Mouse (Mus musculus) spleen, embryonic (tissue): ENCODE data around the gene Osbpl11.
"Not testable (repeated sequence)": the region's sequence is repeated elsewhere in the genome, so short reads cannot be mapped to it uniquely, and the experiment has no call there.

Source experiments
- CTCF ChIA-PET: fragments of 350-600 bp; sonication (Branson Sonifier 250); formaldehyde crosslinking; loops from one replicate; lab custom pipeline; 2022; lab: Charles Lee

Gene Osbpl11

GRCm38 (mm10) chr16:33177722-33178121 lies 7.1 kb upstream of the Osbpl11 start:
- CTCF ChIA-PET, result no interaction called here

GRCm38 (mm10) chr16:33178278-33179074 lies 6.4 kb upstream of the Osbpl11 start:
- CTCF ChIA-PET, result no interaction called here

- CTCF ChIA-PET, result interaction anchor here (0.6 kb wide), 1 partner anchor 749 kb away, joined by 3 read pairs; the partner anchor contains the start of gene Pcyt1a
These were observed 5.6 kb upstream of the Osbpl11 start for GRCm38 (mm10) chr16:33179222-33179621.

GRCm38 (mm10) chr16:33179911-33180310 lies 5.0 kb upstream of the Osbpl11 start:
- CTCF ChIA-PET, result interaction anchor here (0.6 kb wide), 1 partner anchor 749 kb away, joined by 3 read pairs; the partner anchor contains the start of gene Pcyt1a

GRCm38 (mm10) chr16:33180793-33181192 lies 4.1 kb upstream of the Osbpl11 start:
- CTCF ChIA-PET, result no interaction called here

GRCm38 (mm10) chr16:33185261-33186046 lies 583 bp downstream of the Osbpl11 start:
- CTCF ChIA-PET, result interaction anchor here (0.6 to 0.9 kb wide), 2 partner anchors 9 to 163 kb away, joined by 7 read pairs; no protein-coding TSS in a partner anchor

GRCm38 (mm10) chr16:33186134-33186533 lies 1.3 kb downstream of the Osbpl11 start:
- CTCF ChIA-PET, result interaction anchor here (0.6 kb wide), 1 partner anchor 72 kb away, joined by 3 read pairs; no protein-coding TSS in a partner anchor

- CTCF ChIA-PET, result no interaction called here
These were observed 3.2 kb downstream of the Osbpl11 start for GRCm38 (mm10) chr16:33188076-33188475.

GRCm38 (mm10) chr16:33191671-33192091 lies 6.8 kb downstream of the Osbpl11 start:
- CTCF ChIA-PET, result no interaction called here

- CTCF ChIA-PET, result no interaction called here
These were observed 7.4 kb downstream of the Osbpl11 start for GRCm38 (mm10) chr16:33192280-33192679.

- CTCF ChIA-PET, result no interaction called here
These were observed 8.8 kb downstream of the Osbpl11 start for GRCm38 (mm10) chr16:33193649-33194048.

- CTCF ChIA-PET, result no interaction called here
These were observed 10.9 kb downstream of the Osbpl11 start for GRCm38 (mm10) chr16:33195686-33196313.

- CTCF ChIA-PET, result no interaction called here
These were observed 11.7 kb downstream of the Osbpl11 start for GRCm38 (mm10) chr16:33196578-33196977.

GRCm38 (mm10) chr16:33200589-33200988 lies 15.7 kb downstream of the Osbpl11 start:
- CTCF ChIA-PET, result no interaction called here

GRCm38 (mm10) chr16:33210812-33211211 lies 25.9 kb downstream of the Osbpl11 start:
- CTCF ChIA-PET, result interaction anchor here (0.7 kb wide), 1 partner anchor 575 kb away, joined by 3 read pairs; no protein-coding TSS in a partner anchor

- CTCF ChIA-PET, result no interaction called here
These were observed 31.6 kb downstream of the Osbpl11 start for GRCm38 (mm10) chr16:33216313-33217003.

GRCm38 (mm10) chr16:33217553-33218085 lies 32.7 kb downstream of the Osbpl11 start:
- CTCF ChIA-PET, result not testable (repeated sequence)

GRCm38 (mm10) chr16:33222482-33222881 lies 37.6 kb downstream of the Osbpl11 start:
- CTCF ChIA-PET, result no interaction called here

GRCm38 (mm10) chr16:33224381-33224780 lies 39.5 kb downstream of the Osbpl11 start:
- CTCF ChIA-PET, result no interaction called here

- CTCF ChIA-PET, result no interaction called here
These were observed 49.3 kb downstream of the Osbpl11 start for GRCm38 (mm10) chr16:33234128-33234527.

GRCm38 (mm10) chr16:33236151-33236550 lies 51.3 kb downstream of the Osbpl11 start:
- CTCF ChIA-PET, result no interaction called here
